Mouse (Mus musculus) MEL (cell line): Measurements from ENCODE around the gene Olfr95. TPM values are rescaled to one million over a fixed set of nuclear protein-coding genes. Genes with fewer than 3 reads are reported as not detected.

Experiments used
- DNase-seq: peaks from one replicate; pipeline ENCODE4 v3.0.0; 2011; ENCODE audit warnings: low read depth, low spot score
- H3K27ac ChIP-seq: 2 replicates; pipeline ENCODE4 v1.5.1; 2012; ENCODE audit warnings: low read depth, mild to moderate bottlenecking, control low read depth, low read length, moderate library complexity; ENCODE audit not compliant: control insufficient read depth
- H3K27me3 ChIP-seq, 2 experiments: fragments of 150-350 bp in 1 of 2; sonication (generic) in 1 of 2; 2 replicates each; pipeline ENCODE4 v1.6.1; 2012; ENCODE audit warnings: low read length in 2 of 2, mild to moderate bottlenecking in 2 of 2, improper control_type of control experiment in 1 of 2, moderate library complexity in 1 of 2; ENCODE audit not compliant: insufficient read depth in 2 of 2, control insufficient read depth in 1 of 2
- H3K36me3 ChIP-seq, 2 experiments: 2 replicates each; pipeline ENCODE4 v1.6.1; 2012 to 2014; ENCODE audit warnings: low read length in 2 of 2, improper control_type of control experiment in 1 of 2, inconsistent platforms in 1 of 2, mild to moderate bottlenecking in 1 of 2; ENCODE audit not compliant: insufficient read depth in 2 of 2, control insufficient read depth in 1 of 2
- H3K4me1 ChIP-seq, 2 experiments: fragments of 150-350 bp in 1 of 2; sonication (generic) in 1 of 2; 2 replicates each; pipeline ENCODE4 v1.6.1; 2012; ENCODE audit warnings: low read length in 2 of 2, improper control_type of control experiment in 1 of 2, mild to moderate bottlenecking in 1 of 2; ENCODE audit not compliant: insufficient read depth in 2 of 2, control insufficient read depth in 1 of 2
- H3K4me3 ChIP-seq, 2 experiments: fragments of 150-350 bp in 1 of 2; sonication (generic) in 1 of 2; 2 replicates each; pipeline ENCODE4 v1.5.1; 2012; ENCODE audit warnings: low read depth in 2 of 2, low read length in 2 of 2, mild to moderate bottlenecking in 2 of 2, moderate library complexity in 2 of 2, control low read depth in 1 of 2, improper control_type of control experiment in 1 of 2; ENCODE audit not compliant: control insufficient read depth in 1 of 2, insufficient read depth in 1 of 2
- H3K79me2 ChIP-seq: 2 replicates; pipeline ENCODE4 v1.6.1; 2012; ENCODE audit warnings: mild to moderate bottlenecking, low read length, moderate library complexity; ENCODE audit not compliant: control insufficient read depth, poor library complexity, insufficient read depth
- H3K9ac ChIP-seq: 2 replicates; pipeline ENCODE4 v1.6.1; 2012; ENCODE audit warnings: low read depth, mild to moderate bottlenecking, control low read depth, low read length, moderate library complexity; ENCODE audit not compliant: control insufficient read depth, poor library complexity, severe bottlenecking
- H3K9me3 ChIP-seq: fragments of 150-350 bp; sonication (generic); replicated peaks from 2 replicates; pipeline ENCODE4 v1.6.1; 2012; ENCODE audit warnings: mild to moderate bottlenecking, low read length, improper control_type of control experiment, moderate library complexity; ENCODE audit not compliant: insufficient read depth
- BHLHE40 ChIP-seq: IDR thresholded peaks from 2 replicates; pipeline ENCODE4 v1.6.1; 2012; ENCODE audit warnings: low read depth, mild to moderate bottlenecking, inconsistent platforms, low read length, improper control_type of control experiment, borderline replicate concordance
- CHD1 ChIP-seq: IDR thresholded peaks from 2 replicates; pipeline ENCODE4 v1.6.1; 2012; ENCODE audit warnings: low read depth, mild to moderate bottlenecking, inconsistent platforms, low read length, improper control_type of control experiment
- CTCF ChIP-seq, 3 experiments: IDR thresholded peaks in 2 of 3; conservative IDR thresholded peaks in 1 of 3; 2 replicates each; pipeline ENCODE4 v1.5.1; 2011 to 2012; ENCODE audit warnings: low read length in 3 of 3, low read depth in 2 of 3, mild to moderate bottlenecking in 2 of 3, improper control_type of control experiment in 1 of 3, inconsistent platforms in 1 of 3, mixed read lengths in 1 of 3, moderate library complexity in 1 of 3; ENCODE audit not compliant: control insufficient read depth in 1 of 3, insufficient read depth in 1 of 3, poor library complexity in 1 of 3, severe bottlenecking in 1 of 3
- ELF1 ChIP-seq: IDR thresholded peaks from 2 replicates; pipeline ENCODE4 v1.6.1; 2014; ENCODE audit warnings: low read depth, mild to moderate bottlenecking, inconsistent platforms, low read length, improper control_type of control experiment, moderate library complexity
- EP300 ChIP-seq, 2 experiments: IDR thresholded peaks; 2 replicates each; pipeline ENCODE4 v1.6.1; 2011; ENCODE audit warnings: improper control_type of control experiment in 2 of 2, low read length in 2 of 2, low read depth in 1 of 2, mild to moderate bottlenecking in 1 of 2
- ETS1 ChIP-seq: IDR thresholded peaks from 2 replicates; pipeline ENCODE4 v1.6.1; 2012; ENCODE audit warnings: low read depth, mild to moderate bottlenecking, inconsistent platforms, low read length, improper control_type of control experiment, moderate library complexity
- GATA1 ChIP-seq: IDR thresholded peaks from 2 replicates; pipeline ENCODE4 v1.6.1; 2011; ENCODE audit warnings: low read depth, low read length, improper control_type of control experiment
- KAT2A ChIP-seq: conservative IDR thresholded peaks from 2 replicates; pipeline ENCODE4 v1.6.1; 2012; ENCODE audit warnings: low read depth, low read length, improper control_type of control experiment, inconsistent platforms
- MAX ChIP-seq: IDR thresholded peaks from 2 replicates; pipeline ENCODE4 v1.6.1; 2011; ENCODE audit warnings: low read length, improper control_type of control experiment
- MEF2A ChIP-seq: IDR thresholded peaks from 2 replicates; pipeline ENCODE4 v1.6.1; 2014; ENCODE audit warnings: low read depth, mild to moderate bottlenecking, inconsistent platforms, low read length, improper control_type of control experiment; ENCODE audit not compliant: poor library complexity, insufficient replicate concordance, severe bottlenecking; ENCODE audit errors: extremely low read depth
- MXI1 ChIP-seq: IDR thresholded peaks from 2 replicates; pipeline ENCODE4 v1.6.1; 2011; ENCODE audit warnings: mild to moderate bottlenecking, low read depth, low read length, improper control_type of control experiment
- MYB ChIP-seq: IDR thresholded peaks from 2 replicates; pipeline ENCODE4 v1.6.1; 2011; ENCODE audit warnings: mild to moderate bottlenecking, low read depth, low read length, improper control_type of control experiment
- NELFE ChIP-seq: IDR thresholded peaks from 2 replicates; pipeline ENCODE4 v1.6.1; 2011; ENCODE audit warnings: low read depth, low read length, improper control_type of control experiment
- RAD21 ChIP-seq: IDR thresholded peaks from 2 replicates; pipeline ENCODE4 v1.6.1; 2011; ENCODE audit warnings: mild to moderate bottlenecking, low read depth, low read length, improper control_type of control experiment
- RCOR1 ChIP-seq: IDR thresholded peaks from 2 replicates; pipeline ENCODE4 v1.6.1; 2012; ENCODE audit warnings: low read depth, mild to moderate bottlenecking, inconsistent platforms, low read length, improper control_type of control experiment
- SMC3 ChIP-seq: IDR thresholded peaks from 2 replicates; pipeline ENCODE4 v1.6.1; 2011; ENCODE audit warnings: low read depth, low read length, improper control_type of control experiment
- TBP ChIP-seq: IDR thresholded peaks from 2 replicates; pipeline ENCODE4 v1.8.0; 2011; ENCODE audit warnings: low read depth, low read length, improper control_type of control experiment
- TCF12 ChIP-seq: IDR thresholded peaks from 2 replicates; pipeline ENCODE4 v1.6.1; 2014; ENCODE audit warnings: low read depth, mild to moderate bottlenecking, inconsistent platforms, low read length, improper control_type of control experiment, moderate library complexity
- UBTF ChIP-seq: IDR thresholded peaks from 2 replicates; pipeline ENCODE4 v1.6.1; 2012; ENCODE audit warnings: low read depth, mild to moderate bottlenecking, inconsistent platforms, low read length, improper control_type of control experiment, moderate library complexity, borderline replicate concordance; ENCODE audit not compliant: insufficient read depth
- USF1 ChIP-seq: IDR thresholded peaks from 2 replicates; pipeline ENCODE4 v1.6.1; 2014; ENCODE audit warnings: low read depth, mild to moderate bottlenecking, inconsistent platforms, low read length, improper control_type of control experiment, moderate library complexity
- USF2 ChIP-seq, 2 experiments: IDR thresholded peaks; 2 replicates each; pipeline ENCODE4 v1.6.1; 2011 to 2012; ENCODE audit warnings: improper control_type of control experiment in 2 of 2, low read length in 2 of 2, borderline replicate concordance in 1 of 2, inconsistent platforms in 1 of 2, low read depth in 1 of 2, mild to moderate bottlenecking in 1 of 2; ENCODE audit not compliant: insufficient read depth in 1 of 2
- ZMIZ1 ChIP-seq: IDR thresholded peaks from 2 replicates; pipeline ENCODE4 v1.6.1; 2012; ENCODE audit warnings: low read depth, mild to moderate bottlenecking, inconsistent platforms, low read length, improper control_type of control experiment, moderate library complexity
- polyA plus RNA-seq, 2 experiments: library from polyadenylated mRNA; stranded (reverse) in 1 of 2; unstranded in 1 of 2; fragments of >175 nt in 1 of 2; fragments of >200 nt in 1 of 2; gene quantifications; 2 replicates each; pipeline versions ENCODE4 v1.2.1 to v1.2.4; 2012; ENCODE audit warnings: low replicate concordance in 2 of 2, low read depth in 1 of 2; ENCODE audit not compliant: insufficient read length in 2 of 2, insufficient read depth in 1 of 2, missing spikeins in 1 of 2
- total RNA-seq: library from RNA; depleted of rRNA; stranded (reverse); fragments of 300-350 nt; gene quantifications from 2 replicates; pipeline ENCODE4 v1.2.3, GENCODE M21; 2012; rRNA removed

Olfr95 gene
- not detected in 2 replicates for total RNA-seq
- polyA plus RNA-seq: not detected

DNA sequence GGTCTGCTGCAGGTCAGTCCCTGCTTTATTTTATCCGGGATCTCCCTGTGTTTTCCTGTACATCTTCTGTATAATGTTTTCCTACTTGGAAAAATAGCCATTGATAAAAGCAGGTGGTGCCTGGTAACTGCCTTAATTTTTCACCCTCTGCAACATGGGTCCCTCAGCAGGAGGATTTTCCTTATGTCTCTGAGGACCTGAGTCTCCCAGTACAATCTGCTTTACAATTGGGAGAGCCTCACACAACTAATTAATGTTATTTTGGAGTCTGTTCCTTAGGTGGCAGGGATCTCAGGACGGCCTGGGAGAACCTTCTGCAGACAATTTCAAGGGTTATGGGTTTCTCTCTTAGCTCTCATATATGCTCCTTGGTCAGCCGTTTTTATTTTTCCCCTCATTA is at the start of gene Olfr95:
Gene Olfr95, minus strand, starts transcription at position 101 of the 400 bp plus-strand sequence.
- H3K79me2 ChIP-seq: no peaks in the 10 kb centered on the region
- H3K4me3 ChIP-seq: no peak within 1 kb of the TSS
- no peaks in the 10 kb centered on the region for H3K9me3 ChIP-seq
- no peak for TF ChIP-seq EP300 (IDR thresholded peaks at IDR 0.05; ENCODE audit: low read depth in 1 of 2, low read length in 2 of 2)
- TF ChIP-seq MYB: no peak
- no peak for TF ChIP-seq ELF1
- TF ChIP-seq ZMIZ1: no peak
- no peak for TF ChIP-seq TBP
- no peak for TF ChIP-seq NELFE
- TF ChIP-seq USF1: no peak
- no peak for TF ChIP-seq CHD1
- no peak for TF ChIP-seq MXI1
- H3K27me3 ChIP-seq: peaks cover 0 to 5% of the 10 kb centered on the region in 2 experiments; a peak in 3 of 4 replicates
- no peak for DNase-seq
- no peaks in the 10 kb centered on the region for H3K4me1 ChIP-seq
- no peaks in the 10 kb centered on the region for H3K36me3 ChIP-seq
- H3K9ac ChIP-seq: no peak within 1 kb of the TSS
- no peak within 1 kb of the TSS for H3K27ac ChIP-seq

DNA sequence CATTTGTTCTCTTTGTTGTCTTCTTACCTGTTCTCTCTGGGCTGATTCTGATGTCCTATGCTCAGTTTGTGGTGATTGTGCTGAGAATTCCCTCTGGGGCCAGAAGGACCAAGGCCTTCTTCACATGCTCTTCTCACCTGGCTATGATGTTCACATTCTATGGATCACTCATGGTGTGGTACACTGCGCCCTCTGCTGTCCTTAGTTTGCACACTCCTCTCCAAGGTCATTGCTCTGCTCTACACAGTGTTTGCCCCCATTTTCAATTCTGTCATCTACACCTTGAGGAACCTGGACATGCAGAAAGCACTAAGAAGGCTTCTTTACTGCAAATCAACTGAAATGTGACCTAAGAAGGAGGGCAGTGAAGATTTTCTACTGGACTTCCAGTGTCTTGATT is 37.6 kb upstream of the Olfr95 start:
- Histone ChIP-seq H3K36me3 (no peaks in the 10 kb centered on the region), H3K27me3 (no peaks in the 10 kb centered on the region; a peak in 1 of 4 replicates), H3K27ac (no peak overlapping the region), H3K79me2 (no peaks in the 10 kb centered on the region), H3K9ac (no peak overlapping the region), H3K4me1 (peaks cover 0 to 3% of the 10 kb centered on the region in 2 experiments; a peak in 1 of 4 replicates), H3K4me3 (no peak overlapping the region), H3K9me3 (no peaks in the 10 kb centered on the region)
- peak; percentile 14 to 60 (median 50); a peak in 4 of 6 replicates for TF ChIP-seq CTCF (IDR thresholded peaks at IDR 0.05 in 2 of 3, conservative IDR thresholded peaks at IDR 0.05 in 1 of 3; ENCODE audit: control insufficient read depth in 1 of 3, insufficient read depth in 1 of 3, low read depth in 2 of 3, low read length in 3 of 3, poor library complexity in 1 of 3, severe bottlenecking in 1 of 3)
- no peak for TF ChIP-seq KAT2A
- peak; percentile 49 for TF ChIP-seq SMC3
- TF ChIP-seq RAD21: peak; percentile 31
- DNase-seq: peak; percentile 37

DNA sequence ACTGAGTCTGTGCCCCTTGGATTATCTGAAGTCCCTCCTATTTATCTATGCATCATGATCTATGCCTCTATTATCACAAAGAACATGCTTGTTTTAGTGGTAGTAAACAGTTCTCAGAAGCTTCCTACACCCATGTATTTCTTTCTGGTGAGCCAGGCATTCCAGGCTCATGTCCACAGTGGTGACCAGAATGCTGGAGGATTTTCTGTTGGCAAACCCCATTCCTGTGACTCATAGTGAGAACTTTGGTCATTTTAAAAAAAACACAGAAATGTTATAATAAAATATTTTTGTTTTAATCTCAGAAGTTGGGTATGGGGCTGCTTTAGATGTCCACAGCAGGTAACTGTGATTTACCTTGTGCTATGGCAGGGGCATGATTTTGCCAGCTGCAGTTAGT is 36.5 kb upstream of the Olfr95 start:
- TF ChIP-seq TCF12 (no peak), USF2 (IDR thresholded peaks at IDR 0.05; ENCODE audit: borderline replicate concordance in 1 of 2, insufficient read depth in 1 of 2, low read depth in 1 of 2, low read length in 2 of 2) (no peak), BHLHE40 (no peak), ETS1 (no peak), MAX (no peak), GATA1 (no peak), UBTF (no peak), USF1 (no peak), MEF2A (no peak), RCOR1 (no peak), SMC3 (no peak)
- H3K36me3 ChIP-seq: no peaks in the 10 kb centered on the region
- no peak for DNase-seq
- no peaks in the 10 kb centered on the region; a peak in 1 of 4 replicates for H3K27me3 ChIP-seq
- H3K79me2 ChIP-seq: no peaks in the 10 kb centered on the region
- peaks cover 0 to 3% of the 10 kb centered on the region in 2 experiments; a peak in 1 of 4 replicates for H3K4me1 ChIP-seq
- H3K27ac ChIP-seq: no peak overlapping the region
- H3K9me3 ChIP-seq: no peaks in the 10 kb centered on the region
- H3K4me3 ChIP-seq: no peak overlapping the region
- H3K9ac ChIP-seq: no peak overlapping the region
